Mouse (Mus musculus): Measurements from ENCODE around the gene Fgfr2. TPM values are rescaled to one million over a fixed set of nuclear protein-coding genes. Genes with fewer than 3 reads are reported as not detected.

The Fgfr2 gene
- polyA plus RNA-seq, 1 experiment from 2014 or later, result 92.5 TPM

DNA sequence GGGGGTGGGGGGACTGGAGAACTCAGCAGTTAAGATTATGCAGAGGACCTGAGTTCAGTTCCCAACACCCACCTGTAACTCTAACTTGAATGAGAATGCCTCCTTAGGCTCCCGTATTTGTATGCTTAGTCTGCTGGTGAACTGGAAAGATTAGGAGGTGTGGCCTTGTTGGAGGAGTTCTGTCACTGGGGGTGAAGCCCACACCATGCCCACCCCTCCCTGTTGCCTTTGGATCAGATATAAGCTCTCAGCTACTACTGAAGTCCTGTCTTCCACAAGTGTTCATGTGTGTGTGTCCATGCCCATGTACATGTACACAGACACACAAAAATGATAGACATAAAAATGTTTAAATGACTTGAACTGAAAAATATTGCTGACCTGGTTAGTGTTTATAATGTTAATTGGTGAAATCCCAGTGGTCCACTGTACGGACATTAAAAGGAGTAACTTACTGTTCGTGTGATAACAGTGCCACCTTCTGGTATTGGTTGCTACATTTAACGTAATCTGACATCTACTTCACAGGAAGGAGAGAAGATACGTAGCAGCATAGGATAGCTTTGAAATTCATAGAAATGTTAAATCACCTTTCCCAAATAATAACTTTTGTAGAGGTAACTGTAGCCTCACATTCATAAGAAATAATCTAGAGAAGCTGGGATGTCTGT, 2208.3 kb downstream of the Fgfr2 start:
- H3K27me3 ChIP-seq (ENCODE audit: insufficient read depth, poor library complexity, severe bottlenecking), result no peaks in the 10 kb centered on the region
- 64% methylated on average over 5 of the region's 5 CpGs for WGBS
- DNase-seq (ENCODE audit: low spot score), result no peak

DNA sequence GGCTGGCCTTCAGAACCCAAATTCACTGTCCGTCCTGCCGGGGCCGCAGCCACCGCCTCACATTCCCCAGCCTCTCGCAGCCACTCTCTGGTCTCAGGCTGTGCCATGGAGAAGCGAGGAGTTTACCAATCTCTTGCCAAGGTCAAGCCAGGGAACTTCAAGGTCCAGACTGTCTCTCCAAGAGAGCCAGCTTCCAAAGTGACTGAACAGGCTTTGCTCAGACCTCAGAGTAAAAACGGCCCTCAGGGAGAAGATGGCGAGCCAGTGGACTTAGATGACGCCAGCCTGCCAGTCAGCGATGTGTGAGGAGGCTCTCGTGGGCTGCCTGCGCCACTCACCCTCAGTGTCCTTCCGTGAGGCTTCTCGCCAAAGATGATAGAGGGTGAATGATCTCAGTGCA, 2212.3 kb downstream of the Fgfr2 start:
- Histone ChIP-seq H3K4me1 (replicated peaks) (no peaks in the 10 kb centered on the region), H3K27me3 (ENCODE audit: insufficient read depth, poor library complexity, severe bottlenecking) (no peaks in the 10 kb centered on the region), H3K4me3 (no peak overlapping the region), H3K36me3 (peaks cover 47% of the 10 kb centered on the region), H3K9me3 (no peaks in the 10 kb centered on the region), H3K27ac (no peak overlapping the region)
- WGBS, result 94% methylated on average over 14 of the region's 14 CpGs
- no peak for DNase-seq (ENCODE audit: low spot score)

More for the DNA sequence above, 2208.3 kb downstream of the Fgfr2 start:
- Histone ChIP-seq H3K27ac (no peak overlapping the region), H3K4me3 (no peak overlapping the region), H3K4me1 (replicated peaks) (no peaks in the 10 kb centered on the region), H3K36me3 (peaks cover 33% of the 10 kb centered on the region), H3K9me3 (no peaks in the 10 kb centered on the region)

DNA sequence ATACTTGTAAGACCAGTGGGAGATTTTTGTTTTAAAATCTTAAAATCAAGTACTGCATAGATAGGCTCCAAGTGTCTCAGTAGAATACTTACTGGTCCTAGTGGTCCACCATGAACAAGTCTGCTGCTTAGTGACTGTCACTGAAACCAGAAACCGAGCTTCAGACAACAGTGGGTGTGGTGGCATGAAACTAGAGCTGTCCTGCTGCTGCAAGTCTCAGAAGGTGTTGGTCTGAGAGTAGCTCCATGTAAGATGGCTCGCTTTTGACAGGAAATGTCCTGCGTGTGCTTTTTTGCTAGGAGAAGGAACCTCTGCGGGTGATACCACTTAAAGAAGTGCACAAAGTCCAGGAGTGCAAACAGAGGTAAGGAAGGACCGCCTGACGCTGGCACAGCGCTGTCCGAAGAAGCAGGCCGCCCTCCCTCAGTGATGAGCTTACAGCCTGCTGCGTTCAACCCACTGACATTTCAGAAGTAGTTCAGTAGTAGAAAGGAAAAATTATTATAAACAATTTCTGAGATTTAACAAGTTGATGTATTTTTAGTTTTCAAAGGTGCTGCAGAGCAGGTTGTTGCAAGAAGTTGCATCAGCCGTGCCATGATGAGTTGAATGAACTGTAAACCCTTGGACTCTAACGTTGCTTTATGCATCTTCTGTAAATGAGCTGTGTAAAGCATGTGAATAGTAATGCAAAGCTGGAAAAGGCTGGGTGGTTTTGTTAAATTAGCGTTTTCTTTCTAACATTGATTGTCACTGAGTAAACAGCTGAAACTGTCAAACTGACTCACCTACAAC, 2218.4 kb downstream of the Fgfr2 start:
- no peak for DNase-seq (ENCODE audit: low spot score)
- H3K4me1 ChIP-seq (replicated peaks), result no peaks in the 10 kb centered on the region
- no peaks in the 10 kb centered on the region for H3K27me3 ChIP-seq (ENCODE audit: insufficient read depth, poor library complexity, severe bottlenecking)
- peaks cover 54% of the 10 kb centered on the region for H3K36me3 ChIP-seq
- WGBS, result 92% methylated on average over 13 of the region's 13 CpGs
- no peak overlapping the region for H3K27ac ChIP-seq
- H3K9me3 ChIP-seq, result no peaks in the 10 kb centered on the region
- H3K4me3 ChIP-seq, result no peak overlapping the region

DNA sequence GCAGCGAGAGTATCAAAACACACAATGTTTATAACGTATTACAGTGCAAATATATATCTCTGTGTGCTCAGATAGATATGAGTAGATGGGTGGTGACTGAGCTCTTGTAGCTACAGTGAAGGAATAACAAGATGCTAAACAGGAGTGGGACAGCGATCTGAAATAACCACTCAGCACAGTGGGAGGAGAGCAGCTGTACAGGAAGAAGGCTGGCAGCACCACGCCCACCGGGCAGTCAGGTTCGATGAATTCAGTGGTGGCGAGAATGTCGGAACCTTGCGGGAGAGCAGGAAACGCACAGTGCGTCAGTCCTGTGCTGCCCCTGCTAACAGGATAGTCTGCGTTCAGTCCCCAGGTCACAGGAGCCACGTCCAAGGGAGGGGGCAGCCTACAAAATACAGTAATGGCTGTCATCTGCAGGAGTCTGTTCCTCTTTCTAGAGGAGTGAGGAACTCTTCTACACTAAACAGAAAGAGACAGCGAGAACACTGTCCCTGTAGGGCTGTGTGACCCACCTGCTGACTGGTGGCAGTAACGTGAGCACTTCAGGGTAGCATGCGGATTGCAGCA, 2219.6 kb downstream of the Fgfr2 start:
- DNase-seq (ENCODE audit: low spot score), result no peak
- no peak overlapping the region for H3K4me3 ChIP-seq
- no peaks in the 10 kb centered on the region for H3K4me1 ChIP-seq (replicated peaks)
- peaks cover 52% of the 10 kb centered on the region for H3K36me3 ChIP-seq
- H3K9me3 ChIP-seq, result no peaks in the 10 kb centered on the region
- no peaks in the 10 kb centered on the region for H3K27me3 ChIP-seq (ENCODE audit: insufficient read depth, poor library complexity, severe bottlenecking)
- 90% methylated on average over 16 of the region's 16 CpGs for WGBS
- no peak overlapping the region for H3K27ac ChIP-seq

DNA sequence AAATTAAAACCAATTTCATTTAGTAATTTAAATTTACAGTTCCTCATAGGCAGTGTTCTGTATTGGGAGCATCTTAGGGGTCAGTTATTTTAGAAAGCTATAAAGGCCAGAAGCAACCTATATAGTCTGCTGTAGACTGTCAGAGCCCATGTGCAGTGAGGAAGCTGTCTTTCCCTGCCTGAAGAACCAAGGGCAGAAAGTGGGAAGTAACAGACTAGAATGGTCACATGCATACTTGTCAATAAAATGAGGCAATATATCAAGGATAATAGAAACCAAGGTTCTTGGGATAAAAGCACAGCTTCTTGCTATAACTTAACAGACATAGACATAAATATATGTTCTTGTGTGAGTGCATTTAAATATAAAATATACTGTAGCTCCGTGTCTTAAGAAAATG, 2220.2 kb downstream of the Fgfr2 start:
- H3K27me3 ChIP-seq (ENCODE audit: insufficient read depth, poor library complexity, severe bottlenecking), result no peaks in the 10 kb centered on the region
- H3K9me3 ChIP-seq, result no peaks in the 10 kb centered on the region
- peaks cover 53% of the 10 kb centered on the region for H3K36me3 ChIP-seq
- no peaks in the 10 kb centered on the region for H3K4me1 ChIP-seq (replicated peaks)
- no peak overlapping the region for H3K4me3 ChIP-seq
- WGBS, result 95% methylated on average over 1 of the region's 1 CpGs
- DNase-seq (ENCODE audit: low spot score), result no peak
- H3K27ac ChIP-seq, result no peak overlapping the region

DNA sequence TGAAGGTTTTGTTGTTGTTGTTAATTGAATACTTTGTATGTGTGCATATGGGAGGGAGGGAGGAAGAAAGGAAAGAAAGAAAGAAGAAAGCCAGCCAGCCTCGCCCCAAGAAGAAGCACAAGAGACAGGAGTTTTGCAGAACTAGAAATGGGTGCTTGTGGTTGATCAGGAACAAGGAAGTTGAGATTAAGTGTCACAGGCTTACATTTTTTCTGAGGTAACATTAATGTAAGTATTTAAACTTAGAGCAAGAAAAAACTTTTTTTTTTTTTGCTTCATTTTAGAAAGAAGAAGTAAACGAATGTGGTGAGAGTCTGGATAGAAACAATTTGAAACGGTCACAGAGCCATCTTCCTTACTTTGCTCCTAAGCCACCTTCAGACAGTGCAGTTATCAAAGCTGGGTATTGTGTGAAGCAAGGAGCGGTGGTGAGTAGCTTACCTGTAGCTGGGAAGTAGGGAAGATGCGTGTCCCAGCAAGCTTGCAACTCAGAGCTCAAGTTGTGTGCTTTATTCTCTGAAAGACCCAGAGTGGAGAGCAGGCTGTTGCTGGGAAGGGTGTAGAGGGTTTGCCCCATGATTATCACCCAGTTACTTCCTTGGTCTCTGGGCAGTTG, 2222.8 kb downstream of the Fgfr2 start:
- WGBS, result 94% methylated on average over 5 of the region's 5 CpGs
- Histone ChIP-seq H3K4me3 (no peak overlapping the region), H3K27me3 (ENCODE audit: insufficient read depth, poor library complexity, severe bottlenecking) (no peaks in the 10 kb centered on the region), H3K9me3 (no peaks in the 10 kb centered on the region), H3K36me3 (peaks cover 75% of the 10 kb centered on the region), H3K27ac (no peak overlapping the region), H3K4me1 (replicated peaks) (no peaks in the 10 kb centered on the region)
- no peak for DNase-seq (ENCODE audit: low spot score)

DNA sequence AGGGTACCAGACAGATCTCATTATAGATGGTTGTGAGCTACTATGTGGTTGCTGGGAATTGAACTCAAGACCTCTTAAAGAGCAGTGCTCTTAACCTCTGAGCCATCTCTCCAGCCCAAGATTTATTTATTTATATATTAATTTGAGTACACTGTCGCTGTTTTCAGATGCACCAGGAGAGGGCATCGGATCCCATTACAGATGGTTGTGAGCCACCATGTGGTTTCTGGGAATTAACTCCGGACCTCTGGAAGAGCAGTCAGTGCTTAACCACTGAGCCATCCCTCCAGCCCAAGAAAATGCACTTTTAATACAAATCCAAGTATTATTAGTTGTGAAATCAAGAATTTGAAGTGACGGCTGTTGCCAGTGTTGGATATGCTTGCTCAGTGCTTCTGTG, 2224.8 kb downstream of the Fgfr2 start:
- no peaks in the 10 kb centered on the region for H3K9me3 ChIP-seq
- H3K4me3 ChIP-seq, result no peak overlapping the region
- 80% methylated on average over 4 of the region's 4 CpGs for WGBS
- no peaks in the 10 kb centered on the region for H3K4me1 ChIP-seq (replicated peaks)
- peaks cover 66% of the 10 kb centered on the region for H3K36me3 ChIP-seq
- DNase-seq (ENCODE audit: low spot score), result peak; percentile 23
- H3K27ac ChIP-seq, result no peak overlapping the region
- H3K27me3 ChIP-seq (ENCODE audit: insufficient read depth, poor library complexity, severe bottlenecking), result no peaks in the 10 kb centered on the region

DNA sequence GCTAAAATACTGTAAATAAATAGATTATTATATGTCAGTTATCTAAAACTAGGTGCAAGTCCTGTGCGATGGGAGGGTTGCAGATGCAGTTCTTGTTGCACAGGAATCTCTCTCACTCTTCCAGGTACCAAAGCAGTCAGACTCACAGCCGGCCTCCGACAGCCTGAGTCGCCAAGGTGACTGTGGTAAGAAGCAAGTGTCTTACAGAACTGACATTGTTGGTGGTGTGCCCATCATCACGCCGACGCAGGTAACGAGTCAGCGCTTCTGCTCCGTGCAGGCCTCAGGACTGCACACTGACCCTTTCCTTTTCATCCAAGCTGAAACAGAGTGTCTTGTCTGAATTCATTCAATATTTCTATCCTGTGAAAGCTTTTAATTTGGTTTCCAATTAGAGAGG, 2225.9 kb downstream of the Fgfr2 start:
- Histone ChIP-seq H3K9me3 (no peaks in the 10 kb centered on the region), H3K4me1 (replicated peaks) (no peaks in the 10 kb centered on the region), H3K27ac (no peak overlapping the region), H3K27me3 (ENCODE audit: insufficient read depth, poor library complexity, severe bottlenecking) (no peaks in the 10 kb centered on the region), H3K4me3 (no peak overlapping the region), H3K36me3 (peaks cover 68% of the 10 kb centered on the region)
- DNase-seq (ENCODE audit: low spot score), result no peak
- WGBS, result 94% methylated on average over 10 of the region's 10 CpGs

DNA sequence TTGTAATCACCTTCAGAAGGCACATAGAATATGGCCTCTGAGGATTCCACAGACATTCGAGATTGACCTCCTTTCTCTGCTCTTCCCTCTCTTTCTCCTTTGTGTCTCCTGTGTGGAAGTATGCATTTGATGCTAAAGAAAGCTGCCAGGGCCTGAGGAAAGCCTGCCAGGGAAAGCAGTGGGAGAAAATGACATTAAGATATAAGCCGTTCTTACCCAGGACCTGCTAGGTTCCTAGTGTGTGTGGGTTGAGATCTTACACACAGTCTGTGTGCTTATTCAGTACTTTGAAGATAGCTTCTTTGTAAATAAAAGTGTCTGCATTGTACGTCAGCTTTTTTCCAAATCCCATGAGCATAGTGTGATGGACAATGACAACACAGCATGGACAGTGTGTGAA, 2227.1 kb downstream of the Fgfr2 start:
- H3K36me3 ChIP-seq, result peaks cover 69% of the 10 kb centered on the region
- H3K27ac ChIP-seq, result no peak overlapping the region
- H3K4me1 ChIP-seq (replicated peaks), result no peaks in the 10 kb centered on the region
- H3K9me3 ChIP-seq, result no peaks in the 10 kb centered on the region
- no peak for DNase-seq (ENCODE audit: low spot score)
- no peak overlapping the region for H3K4me3 ChIP-seq
- H3K27me3 ChIP-seq (ENCODE audit: insufficient read depth, poor library complexity, severe bottlenecking), result no peaks in the 10 kb centered on the region
- WGBS, result 87% methylated on average over 3 of the region's 3 CpGs

DNA sequence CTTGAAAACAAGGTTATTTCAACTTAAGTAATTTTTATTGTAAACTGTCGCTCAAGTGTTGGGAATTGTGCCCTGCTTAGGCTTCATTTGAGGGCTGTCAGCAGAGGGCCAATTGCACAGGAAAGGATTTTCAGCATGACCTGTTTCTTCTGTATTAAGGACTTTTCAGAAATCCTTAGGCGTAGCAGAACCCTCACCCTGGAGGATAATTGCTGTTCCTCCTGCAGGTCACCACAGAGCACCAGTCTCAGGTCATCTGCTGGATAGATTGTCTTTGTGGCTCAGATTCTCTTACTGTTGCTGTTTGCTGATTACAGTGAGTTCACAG, 2227.6 kb downstream of the Fgfr2 start:
- H3K9me3 ChIP-seq, result no peaks in the 10 kb centered on the region
- H3K36me3 ChIP-seq, result peaks cover 68% of the 10 kb centered on the region
- H3K27ac ChIP-seq, result no peak overlapping the region
- no peak overlapping the region for H3K4me3 ChIP-seq
- H3K4me1 ChIP-seq (replicated peaks), result no peaks in the 10 kb centered on the region
- 86% methylated on average over 2 of the region's 2 CpGs for WGBS
- H3K27me3 ChIP-seq (ENCODE audit: insufficient read depth, poor library complexity, severe bottlenecking), result no peaks in the 10 kb centered on the region
- no peak for DNase-seq (ENCODE audit: low spot score)

DNA sequence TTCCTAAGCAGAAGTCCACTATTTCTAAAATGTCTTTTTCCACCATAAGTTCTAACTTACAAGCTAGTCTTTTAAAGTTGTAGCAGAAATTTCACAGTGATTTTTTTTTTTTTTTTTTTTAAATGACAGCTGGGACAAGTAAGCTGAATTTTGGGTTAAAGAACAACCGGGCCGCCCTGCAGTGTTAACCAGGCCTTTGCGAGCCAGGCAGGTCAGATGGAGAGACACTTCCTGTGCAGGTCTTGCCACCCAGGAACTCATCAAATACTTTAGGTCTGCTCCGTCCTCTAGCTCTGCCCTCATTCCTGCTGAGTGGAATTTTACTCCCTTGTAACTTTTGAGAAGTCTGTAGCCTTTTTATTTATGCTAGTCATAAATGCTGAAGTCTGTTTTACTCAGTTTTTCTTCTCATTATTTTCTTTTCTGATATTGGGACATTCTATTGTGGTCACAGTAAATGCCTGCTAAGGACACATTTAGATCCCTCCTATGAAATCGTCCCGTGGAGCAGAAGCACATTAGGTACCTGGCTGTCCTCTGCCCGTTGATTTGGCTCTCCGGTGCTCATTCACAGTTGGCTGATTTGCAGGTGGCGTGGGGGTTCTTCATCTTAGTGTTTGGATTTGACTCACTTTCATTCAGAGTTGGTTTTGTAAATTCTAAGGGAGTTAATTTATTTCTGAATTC, 2228.1 kb downstream of the Fgfr2 start:
- H3K4me3 ChIP-seq, result no peak overlapping the region
- no peak for DNase-seq (ENCODE audit: low spot score)
- 85% methylated on average over 9 of the region's 9 CpGs for WGBS
- no peak overlapping the region for H3K27ac ChIP-seq
- peaks cover 66% of the 10 kb centered on the region for H3K36me3 ChIP-seq
- H3K4me1 ChIP-seq (replicated peaks), result no peaks in the 10 kb centered on the region
- no peaks in the 10 kb centered on the region for H3K27me3 ChIP-seq (ENCODE audit: insufficient read depth, poor library complexity, severe bottlenecking)
- H3K9me3 ChIP-seq, result no peaks in the 10 kb centered on the region

DNA sequence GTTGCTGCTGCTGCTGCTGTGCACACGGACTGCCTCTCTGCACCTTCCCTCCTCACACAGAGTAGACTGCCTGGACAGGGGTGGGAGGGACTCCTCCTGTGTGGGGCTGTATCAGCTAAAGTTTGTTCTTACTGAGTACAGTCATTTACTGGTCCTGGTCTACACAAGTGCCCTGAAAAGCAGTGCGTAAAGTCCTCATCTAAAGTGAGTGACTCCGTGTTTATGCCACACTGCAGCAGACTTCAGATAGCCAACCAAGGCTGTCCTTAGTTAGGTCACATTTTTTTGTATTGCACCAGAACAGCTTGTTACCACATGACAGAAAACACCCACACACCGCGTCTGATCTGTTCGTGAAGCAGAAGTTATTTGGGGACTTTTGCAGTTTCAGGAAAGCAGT, 2230.2 kb downstream of the Fgfr2 start:
- peaks cover 2% of the 10 kb centered on the region; the same call in 1 of the 2 replicates for H3K4me1 ChIP-seq (replicated peaks)
- peaks cover 56% of the 10 kb centered on the region for H3K36me3 ChIP-seq
- no peaks in the 10 kb centered on the region for H3K27me3 ChIP-seq (ENCODE audit: insufficient read depth, poor library complexity, severe bottlenecking)
- no peak overlapping the region for H3K27ac ChIP-seq
- H3K4me3 ChIP-seq, result no peak overlapping the region
- no peaks in the 10 kb centered on the region for H3K9me3 ChIP-seq
- 88% methylated on average over 6 of the region's 6 CpGs for WGBS
- no peak for DNase-seq (ENCODE audit: low spot score)

Data from hindbrain, embryonic 10.5 days (tissue).